Mouse (Mus musculus) induced T-regulatory cell, adult 2 months (primary cell): ENCODE results near the gene Cpeb3.
"Not testable (repeated sequence)": the region's sequence is repeated elsewhere in the genome, so short reads cannot be mapped to it uniquely, and the experiment has no call there.

ENCODE experiments used
- DNase-seq: peaks from one replicate; pipeline ENCODE4 v3.0.0-alpha.2; 2012; ENCODE audit warnings: low read depth

Gene Cpeb3

DNA sequence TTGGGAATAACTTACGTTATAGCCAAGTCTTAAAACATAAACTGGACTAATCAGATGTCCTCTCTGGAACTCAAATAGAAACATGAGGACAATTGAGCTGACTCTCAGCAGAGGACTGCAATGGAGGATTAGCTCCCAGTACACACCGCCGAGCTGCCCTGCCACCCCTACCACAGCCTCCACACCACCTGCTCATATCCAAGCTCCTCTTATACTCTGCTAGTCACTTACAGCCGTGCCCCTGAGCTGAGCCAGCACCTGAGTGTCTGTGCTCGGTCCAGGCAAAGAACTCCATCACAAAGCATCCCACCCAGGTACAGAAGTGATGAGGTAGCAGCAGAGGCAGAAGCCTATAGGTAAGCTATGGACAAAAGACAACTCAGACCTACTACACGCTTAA lies 129.2 kb downstream of the Cpeb3 start:
- no peak for DNase-seq

GRCm38 (mm10) chr19:37078571-37078970 lies 129.8 kb downstream of the Cpeb3 start:
- no peak for DNase-seq

GRCm38 (mm10) chr19:37078064-37078463 lies 130.3 kb downstream of the Cpeb3 start:
- no peak for DNase-seq

DNA sequence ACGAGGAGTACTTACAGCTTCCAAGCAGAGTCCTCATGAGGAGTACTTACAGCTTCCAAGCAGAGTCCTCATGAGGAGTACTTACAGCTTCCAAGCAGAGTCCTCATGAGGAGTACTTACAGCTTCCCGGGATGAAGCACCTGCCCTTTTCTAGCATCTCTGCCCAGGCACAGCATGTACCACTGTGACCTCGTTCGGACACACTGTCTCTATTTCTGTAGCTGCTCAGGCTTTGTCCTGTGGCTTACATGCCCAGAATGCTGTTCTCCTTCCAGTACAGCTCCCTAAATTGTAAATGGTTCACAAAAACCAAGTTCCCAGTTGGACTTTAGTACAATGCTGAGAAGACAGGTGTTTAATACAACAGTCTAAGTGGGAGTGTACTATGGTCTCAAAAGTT lies 131.1 kb downstream of the Cpeb3 start:
- DNase-seq = not testable (repeated sequence)

- DNase-seq = no peak
Observed at GRCm38 (mm10) chr19:37076646-37077045, 131.8 kb downstream of the Cpeb3 start.

DNA sequence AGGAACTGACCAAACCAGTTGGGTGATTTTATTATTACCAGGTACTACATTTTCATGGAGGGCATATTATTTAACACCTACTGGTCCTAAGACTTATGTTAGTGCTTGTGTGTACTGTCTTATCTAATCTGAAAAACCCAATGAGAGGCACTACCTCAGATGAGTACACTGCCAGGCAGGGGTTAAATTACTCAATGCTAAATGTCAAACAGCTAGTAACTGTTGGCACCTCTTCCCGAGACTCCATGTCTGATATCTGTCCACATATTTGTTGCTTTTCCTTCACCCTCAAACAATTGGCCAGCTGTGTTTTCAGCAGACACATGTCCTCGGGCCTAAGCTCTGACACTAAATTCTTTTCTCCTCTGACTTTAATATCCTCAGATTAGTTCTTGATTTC lies 132.3 kb downstream of the Cpeb3 start:
- DNase-seq = no peak

- DNase-seq = no peak
Observed at GRCm38 (mm10) chr19:37075690-37076089, 132.7 kb downstream of the Cpeb3 start.

- DNase-seq = no peak
Observed at GRCm38 (mm10) chr19:37074726-37075125, 133.7 kb downstream of the Cpeb3 start.

DNA sequence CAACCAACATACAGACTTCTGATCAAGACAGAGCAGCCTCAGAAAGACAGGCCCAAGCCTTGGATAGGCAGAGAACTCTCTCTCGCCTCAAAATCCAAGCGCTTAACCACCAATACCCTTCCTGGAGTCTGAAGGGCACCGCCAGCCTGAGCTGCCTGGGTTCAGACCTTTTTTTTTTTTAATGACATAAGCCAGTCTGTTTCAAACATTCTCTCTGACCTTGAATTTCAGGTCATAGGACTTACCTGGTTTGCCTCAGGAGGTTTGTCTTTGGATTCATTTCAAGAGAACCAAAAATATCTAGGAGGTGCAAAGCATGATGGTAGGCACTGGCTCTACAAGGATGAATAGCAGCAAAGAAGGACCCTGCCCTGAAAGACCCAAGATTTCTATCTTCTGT lies 134.1 kb downstream of the Cpeb3 start:
- no peak for DNase-seq

DNA sequence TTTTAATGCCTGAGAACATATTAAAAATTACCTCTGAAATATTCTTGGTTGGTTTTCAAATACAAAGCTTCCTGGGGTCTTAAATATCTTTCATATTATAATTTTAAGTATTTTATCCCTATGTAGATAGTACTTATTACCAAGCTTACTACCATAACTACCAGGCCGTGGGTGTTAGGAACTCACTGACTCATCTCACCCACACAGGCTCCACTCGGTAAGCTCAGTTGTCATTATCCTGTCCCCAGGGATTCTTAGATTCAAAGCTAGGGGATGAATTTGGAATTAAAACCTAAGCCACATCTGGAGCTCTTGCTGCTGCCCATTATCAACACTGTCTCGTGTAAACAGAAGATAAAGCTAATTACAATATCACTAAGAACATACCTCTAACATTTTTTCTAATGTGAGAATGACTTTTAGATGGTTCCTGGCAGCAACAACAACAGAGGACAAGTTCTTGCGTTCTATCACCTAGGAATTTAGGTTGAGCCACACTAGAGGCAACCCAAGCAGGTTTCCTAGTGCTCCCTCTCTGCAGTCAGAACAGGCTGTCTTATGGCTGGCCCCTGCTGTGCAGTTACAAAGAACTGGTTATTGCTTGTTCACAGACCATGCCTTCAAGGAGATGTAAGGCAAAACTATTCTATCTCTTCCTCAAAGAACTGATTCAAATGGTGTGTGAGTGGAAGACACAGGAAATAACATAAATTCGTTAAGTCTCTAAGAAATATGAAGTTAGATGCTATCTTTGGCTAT lies 135.4 kb downstream of the Cpeb3 start:
- no peak for DNase-seq

DNA sequence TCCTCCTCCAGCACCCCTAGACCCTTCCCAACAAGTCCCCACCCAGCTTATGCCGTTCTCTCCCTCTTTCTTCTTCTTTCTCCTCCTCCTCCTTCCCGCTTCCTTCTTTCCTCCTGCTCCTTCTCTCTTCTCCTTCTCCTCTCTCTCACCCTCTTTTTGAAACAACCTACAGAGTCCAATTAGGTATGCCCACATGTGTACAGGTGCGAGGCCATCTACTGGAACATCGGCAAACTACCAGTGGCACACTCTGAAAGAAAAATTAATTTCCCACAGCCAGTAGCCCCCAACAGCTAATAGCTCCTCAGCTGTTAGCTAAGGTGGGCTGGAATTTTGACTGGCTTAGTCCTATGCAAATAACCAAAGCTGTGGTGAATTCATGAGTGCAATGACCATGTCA lies 139.2 kb downstream of the Cpeb3 start:
- DNase-seq = no peak

GRCm38 (mm10) chr19:37060078-37060477 lies 148.3 kb downstream of the Cpeb3 start:
- no peak for DNase-seq

DNA sequence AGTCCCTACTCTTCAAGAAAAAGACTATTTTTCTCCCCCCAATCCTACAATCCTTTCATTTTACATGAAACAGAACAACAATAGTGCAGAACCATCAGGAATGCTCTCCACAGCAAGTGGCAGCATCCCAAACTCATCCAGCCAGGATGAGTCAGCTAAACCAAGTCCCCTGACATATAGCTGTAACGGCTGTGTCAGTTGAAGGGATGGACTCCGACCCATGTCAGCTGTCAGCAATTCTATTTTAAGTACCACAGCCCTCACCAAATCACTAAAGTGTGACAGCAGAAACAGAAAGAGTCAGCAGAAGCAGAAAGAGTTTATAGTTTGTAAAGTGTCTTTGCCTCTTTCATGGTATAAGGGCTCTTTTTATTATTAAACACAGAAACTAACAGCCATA lies 148.8 kb downstream of the Cpeb3 start:
- DNase-seq = no peak

GRCm38 (mm10) chr19:37057161-37057905 lies 151.1 kb downstream of the Cpeb3 start:
- DNase-seq = no peak

- DNase-seq = no peak
Observed at GRCm38 (mm10) chr19:37055976-37056556, 152.3 kb downstream of the Cpeb3 start.

DNA sequence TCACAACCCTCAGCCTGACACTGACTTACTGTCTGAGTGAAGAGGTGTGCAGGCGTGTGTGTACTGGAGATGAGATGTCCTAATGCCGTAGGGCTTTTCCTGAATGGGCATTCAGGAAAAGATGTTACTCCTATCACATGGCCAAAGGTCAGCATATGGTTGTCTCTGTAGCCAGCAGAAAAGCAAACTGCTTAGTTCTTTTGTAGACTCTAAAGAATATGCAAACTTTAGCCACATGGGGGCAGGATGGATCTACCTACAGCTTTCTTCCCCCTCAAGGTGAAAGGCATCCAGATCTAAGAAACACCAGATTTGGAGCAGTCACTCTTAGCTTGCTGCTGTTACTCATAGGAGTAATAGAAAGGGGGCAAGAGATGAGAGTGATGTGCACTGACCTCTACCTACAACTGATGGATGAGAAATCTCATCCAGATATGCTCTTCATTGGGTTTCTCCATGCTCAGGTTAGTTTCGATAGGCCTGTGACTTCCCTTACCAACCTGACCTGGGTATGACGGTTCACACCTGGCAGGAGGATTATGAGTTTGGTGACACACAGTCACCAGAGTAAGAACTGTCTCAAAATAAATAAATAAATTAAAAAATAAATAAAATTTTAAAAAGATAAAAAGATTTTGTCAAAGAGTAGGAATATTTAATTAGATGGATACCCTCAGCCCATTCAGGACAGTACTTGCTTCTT lies 157.6 kb downstream of the Cpeb3 start:
- peak; percentile 50 for DNase-seq

DNA sequence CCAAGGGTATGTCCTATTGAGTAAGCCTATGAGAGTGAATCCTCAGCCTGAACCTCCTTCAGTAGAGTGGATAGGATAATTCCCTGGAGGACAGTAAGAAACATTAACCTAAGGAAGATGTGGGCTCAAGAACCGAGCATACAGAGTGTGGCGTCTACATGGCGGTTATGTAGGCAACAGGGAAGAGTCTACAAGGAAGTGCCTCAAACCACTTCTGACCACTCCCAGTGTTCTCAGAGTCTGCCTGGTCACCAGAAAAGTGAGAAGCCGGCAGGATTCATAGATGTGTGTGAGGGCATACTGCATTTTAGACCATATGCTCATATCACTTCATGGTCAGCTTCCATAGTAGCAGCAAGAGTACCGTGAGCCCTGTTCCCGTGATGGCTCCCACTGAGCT lies 159.9 kb downstream of the Cpeb3 start:
- no peak for DNase-seq

DNA sequence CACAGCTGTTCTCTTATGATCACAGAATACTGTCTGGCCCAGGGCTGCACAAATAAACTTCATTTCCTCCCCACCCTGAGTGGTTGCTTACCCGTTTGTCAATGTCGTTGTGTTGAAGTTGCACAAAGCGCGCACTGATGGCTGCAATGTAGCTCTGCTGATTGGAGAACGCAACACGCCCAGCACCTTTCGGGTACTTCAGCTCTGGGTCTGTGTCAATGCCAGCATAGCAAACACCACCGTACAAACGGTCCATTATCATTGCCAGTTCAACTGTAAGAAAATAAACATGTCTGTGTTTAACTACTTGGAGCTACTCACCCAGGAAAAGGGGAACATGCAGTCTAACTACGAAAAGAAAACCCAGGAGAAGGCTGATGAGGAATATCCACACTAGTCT lies 164.0 kb downstream of the Cpeb3 start:
- DNase-seq = no peak

- DNase-seq = no peak
Observed at GRCm38 (mm10) chr19:37040906-37041305, 167.5 kb downstream of the Cpeb3 start.

DNA sequence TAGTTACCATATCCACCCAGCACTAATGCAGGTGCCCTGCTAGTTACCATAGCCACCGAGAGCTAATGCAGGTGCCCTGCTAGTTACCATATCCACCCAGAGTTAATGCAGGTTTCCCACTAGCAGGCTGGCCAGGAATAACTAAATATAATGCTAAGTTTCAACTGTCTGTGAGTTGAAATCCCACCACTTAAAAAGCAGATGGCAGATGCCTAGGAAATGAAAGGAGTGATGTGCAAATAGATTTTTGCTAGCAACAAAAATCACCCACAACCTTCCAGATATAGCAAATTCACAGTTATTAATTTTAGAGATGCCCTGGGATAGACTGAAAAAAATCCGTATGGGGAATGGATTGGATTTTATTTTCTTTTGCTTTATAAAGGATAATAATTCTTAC lies 176.0 kb downstream of the Cpeb3 start:
- DNase-seq = no peak

- no peak for DNase-seq
Observed at GRCm38 (mm10) chr19:37031446-37031845, 177.0 kb downstream of the Cpeb3 start.

DNA sequence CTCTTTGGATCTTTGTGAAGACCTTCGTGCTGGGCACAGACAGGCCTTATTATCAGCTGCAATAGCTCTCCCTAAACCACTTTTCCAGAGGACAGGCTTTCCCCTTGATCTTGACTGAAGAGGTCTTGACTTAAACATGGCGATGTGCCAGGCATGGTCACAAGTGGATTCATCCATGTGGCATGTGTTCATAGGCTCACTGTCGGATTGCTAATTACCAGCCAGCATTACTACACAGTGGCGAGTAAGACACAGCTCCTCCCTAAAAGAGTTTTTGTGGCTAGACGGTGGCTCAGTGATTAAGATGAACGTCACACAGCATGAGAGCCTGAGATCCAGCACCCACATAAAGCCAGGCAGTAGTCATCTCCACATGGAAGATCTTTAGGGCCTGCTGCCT lies 178.6 kb downstream of the Cpeb3 start:
- DNase-seq = no peak

DNA sequence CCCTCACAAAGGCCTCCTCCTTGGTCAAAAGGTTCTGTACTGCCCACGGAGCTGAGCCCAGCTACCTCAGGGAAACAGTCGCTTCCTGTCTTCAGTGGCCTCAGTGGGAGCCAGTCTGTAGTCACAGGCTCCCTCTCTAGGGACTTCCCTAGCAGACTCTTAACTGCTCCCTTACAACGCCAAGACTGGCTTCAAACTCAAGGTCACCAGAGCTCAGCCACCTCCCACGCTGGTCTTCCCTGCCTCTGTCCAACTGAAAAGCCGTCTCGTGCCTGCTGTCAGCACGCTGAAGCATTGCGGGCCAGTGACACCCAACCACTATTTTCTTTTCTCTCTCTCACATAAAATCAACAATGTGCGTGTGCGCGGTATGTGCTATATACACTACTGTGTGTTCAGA lies 182.0 kb downstream of the Cpeb3 start:
- DNase-seq = no peak
